Mouse (Mus musculus) forebrain, embryonic 15.5 days (tissue): ENCODE results near the gene Kcnc4. TPM values are rescaled to one million over a fixed set of nuclear protein-coding genes. Genes with fewer than 3 reads are reported as not detected.

Experiments used
- ATAC-seq: fragments of 200-750 bp; cut with Nextera tagmentation; replicated peaks from 2 replicates; pipeline ENCODE4 v1.8.0; 2017; ENCODE audit warnings: mild to moderate bottlenecking, moderate TSS enrichment, moderate library complexity
- H3K27ac ChIP-seq: fragments of 300-500 bp; sonication (generic); replicated peaks from 2 replicates; pipeline ENCODE4 v1.5.1; 2015; ENCODE audit warnings: mild to moderate bottlenecking, inconsistent platforms
- H3K27me3 ChIP-seq: fragments of 300-500 bp; sonication (generic); 2 replicates; pipeline ENCODE4 v1.6.1; 2015; ENCODE audit warnings: inconsistent platforms
- H3K36me3 ChIP-seq: fragments of 300-500 bp; sonication (generic); 2 replicates; pipeline ENCODE4 v1.6.1; 2015; ENCODE audit warnings: mild to moderate bottlenecking, inconsistent platforms
- H3K4me1 ChIP-seq: fragments of 300-500 bp; sonication (generic); 2 replicates; pipeline ENCODE4 v1.6.1; 2015; ENCODE audit warnings: inconsistent platforms
- H3K4me2 ChIP-seq: fragments of 300-500 bp; sonication (generic); replicated peaks from 2 replicates; pipeline ENCODE4 v1.6.1; 2015; ENCODE audit warnings: mild to moderate bottlenecking, inconsistent platforms
- H3K4me3 ChIP-seq: fragments of 300-500 bp; sonication (generic); 2 replicates; pipeline ENCODE4 v1.5.1; 2015; ENCODE audit warnings: mild to moderate bottlenecking, inconsistent platforms
- H3K9ac ChIP-seq: fragments of 300-500 bp; sonication (generic); replicated peaks from 2 replicates; pipeline ENCODE4 v1.6.1; 2015; ENCODE audit warnings: mild to moderate bottlenecking, inconsistent platforms
- H3K9me3 ChIP-seq: fragments of 300-500 bp; sonication (generic); 2 replicates; pipeline ENCODE4 v1.6.1; 2016; ENCODE audit warnings: inconsistent platforms
- WGBS: fragments of 180-500 bp; shearing (Covaris S2); methylation state at CpG from one replicate; pipeline ENCODE4 v1.1.7; 2015; ENCODE audit warnings: mixed read lengths; 5-methylcytosine and 5-hydroxymethylcytosine counted together
- polyA plus RNA-seq: library from polyadenylated mRNA; unstranded; fragments of >200 nt; fragmentation: Nextera tagmentation; extraction: Ambion mirVana; gene quantifications from 2 replicates; pipeline ENCODE4 v1.2.1, GENCODE M21; 2015

Gene Kcnc4
- polyA plus RNA-seq, 1 experiment from 2014 or later, result 1.8 TPM

DNA sequence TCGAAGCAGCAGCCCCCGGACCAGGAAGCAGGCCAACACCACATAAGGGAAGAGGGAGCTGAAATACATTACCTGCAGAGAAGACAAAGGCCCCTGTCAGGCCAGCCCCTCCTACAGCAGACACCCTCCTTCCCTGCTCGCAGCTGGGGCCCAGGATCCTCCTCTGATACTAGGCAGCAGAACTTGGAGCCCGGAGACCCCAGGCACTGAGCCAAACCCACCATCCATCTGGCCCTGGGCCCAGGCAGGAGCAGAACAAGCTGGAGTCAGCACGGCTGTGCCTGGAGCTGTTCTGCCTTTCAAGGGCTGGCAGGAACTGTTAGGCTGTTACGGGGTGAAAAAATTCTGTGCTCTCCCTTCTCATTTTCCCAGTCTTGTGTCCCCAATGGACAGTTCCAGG lies 32.1 kb upstream of the Kcnc4 start:
- H3K9ac ChIP-seq, result no peak overlapping the region

DNA sequence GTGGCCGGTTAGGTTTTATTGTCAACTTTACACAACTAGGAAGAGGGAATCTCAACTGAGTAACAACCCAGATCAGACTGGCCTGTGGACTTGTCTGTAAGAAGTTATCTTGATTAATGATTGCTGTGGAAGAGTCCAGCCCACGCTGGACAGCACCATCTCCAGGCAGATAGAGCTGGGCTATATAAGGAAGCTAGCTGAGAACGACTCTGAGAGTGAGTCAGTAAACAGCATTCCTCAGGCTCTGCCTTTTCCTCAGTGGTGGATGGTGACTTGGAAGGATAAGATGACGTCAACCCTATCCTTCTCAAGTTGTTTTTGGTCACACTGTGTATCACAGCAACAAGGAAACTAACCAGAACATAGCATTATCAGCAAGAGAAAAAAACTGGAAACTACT lies 29.3 kb upstream of the Kcnc4 start:
- no peak for ATAC-seq
- H3K9ac ChIP-seq, result no peak overlapping the region
- WGBS, result 76% methylated on average over 4 of the region's 4 CpGs
- H3K4me3 ChIP-seq, result no peak overlapping the region
- H3K4me2 ChIP-seq, result no peak overlapping the region
- no peaks in the 10 kb centered on the region for H3K36me3 ChIP-seq
- H3K27me3 ChIP-seq, result no peaks in the 10 kb centered on the region
- no peak overlapping the region for H3K27ac ChIP-seq
- no peaks in the 10 kb centered on the region for H3K9me3 ChIP-seq
- H3K4me1 ChIP-seq, result peaks cover 27% of the 10 kb centered on the region

More for the DNA sequence above, 32.1 kb upstream of the Kcnc4 start:
- Histone ChIP-seq H3K27me3 (no peaks in the 10 kb centered on the region), H3K4me1 (peaks cover 39% of the 10 kb centered on the region), H3K27ac (peak overlapping the region; percentile 92), H3K9me3 (no peaks in the 10 kb centered on the region), H3K36me3 (no peaks in the 10 kb centered on the region), H3K4me3 (no peak overlapping the region), H3K4me2 (no peak overlapping the region)
- WGBS, result 24% methylated on average over 6 of the region's 6 CpGs
- peak; percentile 91 for ATAC-seq

DNA sequence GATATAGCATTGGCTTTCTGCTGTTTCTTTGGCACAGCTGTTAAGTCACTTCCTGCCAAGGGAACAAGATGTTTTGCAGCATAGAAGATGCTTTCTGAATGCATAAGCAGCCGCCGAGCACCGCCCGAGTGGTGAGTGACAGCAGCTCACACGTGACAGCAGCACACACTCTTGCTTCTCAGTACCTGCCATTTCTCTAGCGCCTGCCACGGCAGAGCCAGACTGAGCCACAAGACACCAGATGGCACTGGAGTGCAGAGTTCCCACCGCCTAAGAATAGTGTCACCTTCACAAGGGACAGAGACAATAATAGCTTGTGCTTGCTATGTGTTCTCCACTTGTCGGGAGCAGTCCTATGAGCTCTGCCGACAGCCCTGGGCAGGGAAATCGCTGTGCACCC lies 23.9 kb upstream of the Kcnc4 start:
- H3K4me2 ChIP-seq, result no peak overlapping the region
- peak overlapping the region; percentile 31 for H3K27ac ChIP-seq
- no peak overlapping the region for H3K9ac ChIP-seq
- H3K27me3 ChIP-seq, result no peaks in the 10 kb centered on the region
- ATAC-seq, result peak; percentile 99
- no peak overlapping the region for H3K4me3 ChIP-seq
- peaks cover 14% of the 10 kb centered on the region for H3K4me1 ChIP-seq
- H3K36me3 ChIP-seq, result no peaks in the 10 kb centered on the region
- 20% methylated on average over 11 of the region's 11 CpGs for WGBS
- H3K9me3 ChIP-seq, result no peaks in the 10 kb centered on the region

DNA sequence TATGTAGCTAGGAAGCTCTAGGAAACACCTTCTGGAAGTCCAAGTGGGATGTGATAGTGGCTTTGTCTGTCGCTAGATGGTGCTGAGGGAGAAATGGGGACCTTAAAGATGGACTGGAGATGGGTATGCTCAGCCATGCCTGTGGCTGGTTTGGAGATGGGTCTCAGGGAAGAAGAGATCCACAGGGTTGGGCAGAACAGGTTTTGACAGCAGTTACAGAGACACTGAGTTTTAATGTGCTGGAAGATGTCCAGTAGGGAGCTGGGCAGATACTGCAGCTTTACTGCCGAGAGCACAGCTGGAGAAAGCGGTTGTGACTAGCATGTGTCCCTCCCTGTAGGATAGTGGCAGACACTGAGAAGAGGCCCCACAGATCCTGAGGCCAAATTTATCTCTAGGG lies 21.3 kb upstream of the Kcnc4 start:
- Histone ChIP-seq H3K27ac (0 out of 2 replicates have a peak overlapping the region, but pooled peaks have one; percentile 39), H3K4me1 (peaks cover 14% of the 10 kb centered on the region), H3K9ac (no peak overlapping the region), H3K4me2 (no peak overlapping the region), H3K4me3 (no peak overlapping the region), H3K27me3 (no peaks in the 10 kb centered on the region), H3K36me3 (no peaks in the 10 kb centered on the region), H3K9me3 (no peaks in the 10 kb centered on the region)
- 71% methylated on average over 3 of the region's 3 CpGs for WGBS
- ATAC-seq, result no peak

DNA sequence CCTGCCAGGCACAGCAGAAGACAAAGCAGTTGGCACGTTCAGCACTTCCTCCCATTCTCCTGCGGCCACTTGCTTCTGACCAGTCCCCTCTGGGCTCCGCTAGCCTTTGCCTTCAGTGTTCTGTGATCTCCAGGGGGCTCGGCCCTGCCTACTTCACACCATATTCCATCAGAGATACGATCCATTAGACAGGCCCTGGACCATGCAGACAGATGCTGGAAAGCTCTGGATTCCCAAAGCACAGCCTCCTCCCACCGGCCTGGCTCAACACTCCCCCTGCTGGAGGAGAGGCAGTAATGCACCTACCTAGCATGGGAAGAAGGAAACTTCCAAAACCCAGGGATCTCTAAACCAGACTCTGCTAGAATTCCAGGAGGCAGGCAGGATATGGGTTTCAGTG lies 12.8 kb upstream of the Kcnc4 start:
- no peaks in the 10 kb centered on the region for H3K9me3 ChIP-seq
- no peak overlapping the region for H3K4me3 ChIP-seq
- 0 out of 2 replicates have a peak, but pooled peaks cover 2% of the 10 kb centered on the region for H3K4me1 ChIP-seq
- ATAC-seq, result peak; percentile 65
- H3K27ac ChIP-seq, result no peak overlapping the region
- H3K9ac ChIP-seq, result no peak overlapping the region
- H3K27me3 ChIP-seq, result no peaks in the 10 kb centered on the region
- no peak overlapping the region for H3K4me2 ChIP-seq
- 40% methylated on average over 6 of the region's 6 CpGs for WGBS
- no peaks in the 10 kb centered on the region for H3K36me3 ChIP-seq

DNA sequence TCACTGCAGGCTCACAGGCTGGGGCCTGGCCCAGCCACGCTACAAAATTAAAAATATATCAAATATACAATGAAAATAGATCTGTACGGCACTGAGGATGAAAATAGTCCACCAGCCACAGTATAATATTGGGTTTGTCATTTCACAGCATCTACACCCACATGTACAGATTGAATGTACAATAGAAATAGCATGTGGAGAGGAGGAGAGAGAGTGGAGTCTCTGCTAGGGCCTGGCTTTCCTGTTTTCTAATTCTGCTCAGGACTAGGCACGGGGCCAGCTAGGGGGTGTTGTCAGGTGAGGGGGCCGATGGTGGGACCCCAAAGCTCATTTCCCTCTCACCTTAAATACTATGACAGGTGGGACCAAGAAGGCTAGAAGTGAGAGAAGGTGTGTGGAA lies 9.7 kb upstream of the Kcnc4 start:
- Histone ChIP-seq H3K4me3 (no peak overlapping the region), H3K4me1 (0 out of 2 replicates have a peak, but pooled peaks cover 2% of the 10 kb centered on the region), H3K9ac (no peak overlapping the region), H3K9me3 (no peaks in the 10 kb centered on the region), H3K4me2 (no peak overlapping the region), H3K27me3 (0 out of 2 replicates have a peak, but pooled peaks cover 3% of the 10 kb centered on the region), H3K27ac (no peak overlapping the region), H3K36me3 (no peaks in the 10 kb centered on the region)
- 81% methylated on average over 4 of the region's 4 CpGs for WGBS
- no peak for ATAC-seq

DNA sequence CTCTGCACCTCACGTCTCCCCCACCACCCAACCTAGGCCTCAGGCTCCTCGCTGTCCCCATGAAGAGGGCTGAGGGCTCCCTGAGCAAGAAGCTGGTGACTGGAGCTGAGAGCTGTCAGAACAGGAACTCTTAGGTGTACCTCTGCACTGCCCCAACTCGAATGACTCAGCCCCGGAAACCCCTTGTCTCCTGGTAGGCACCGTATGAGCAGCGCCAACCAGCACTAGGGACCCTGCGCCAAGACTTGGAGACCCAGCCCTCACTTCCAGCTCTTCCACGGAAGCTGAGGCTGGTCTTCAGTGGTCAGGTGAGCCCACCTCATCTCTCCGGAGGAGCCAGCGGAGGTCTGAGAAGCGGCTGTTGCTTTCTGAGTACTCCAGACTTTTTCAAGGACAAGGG lies 8.8 kb upstream of the Kcnc4 start:
- Histone ChIP-seq H3K4me1 (0 out of 2 replicates have a peak, but pooled peaks cover 2% of the 10 kb centered on the region), H3K9ac (no peak overlapping the region), H3K9me3 (no peaks in the 10 kb centered on the region), H3K27me3 (peaks cover 5% of the 10 kb centered on the region; the same call in 1 of the 2 replicates), H3K36me3 (no peaks in the 10 kb centered on the region), H3K27ac (no peak overlapping the region), H3K4me2 (no peak overlapping the region), H3K4me3 (no peak overlapping the region)
- 91% methylated on average over 11 of the region's 11 CpGs for WGBS
- no peak for ATAC-seq

DNA sequence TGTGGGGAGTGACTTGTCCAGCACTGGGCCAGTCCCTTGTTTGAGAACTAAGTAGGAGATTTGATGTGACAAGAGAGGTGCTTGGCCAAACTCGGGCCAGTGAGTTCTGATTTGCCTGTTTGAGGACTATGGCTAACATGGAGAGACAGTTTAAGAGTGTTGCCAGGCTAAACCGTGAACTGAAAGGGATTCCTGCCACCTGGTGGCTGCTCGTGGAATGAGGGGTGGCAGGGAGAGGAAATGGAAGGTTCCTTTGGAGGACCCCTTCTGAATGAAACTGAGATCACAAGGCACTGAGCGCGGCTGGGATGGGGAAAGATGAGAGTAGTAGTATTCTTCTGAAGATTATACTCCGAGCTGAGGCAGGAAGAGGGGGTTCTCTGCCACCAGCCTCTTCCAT lies 7.2 kb upstream of the Kcnc4 start:
- Histone ChIP-seq H3K4me1 (no peaks in the 10 kb centered on the region), H3K4me2 (no peak overlapping the region), H3K4me3 (no peak overlapping the region), H3K27me3 (peaks cover 17% of the 10 kb centered on the region), H3K9me3 (no peaks in the 10 kb centered on the region), H3K27ac (no peak overlapping the region), H3K9ac (no peak overlapping the region), H3K36me3 (no peaks in the 10 kb centered on the region)
- WGBS, result 5% methylated on average over 6 of the region's 6 CpGs
- ATAC-seq, result peak; percentile 38

DNA sequence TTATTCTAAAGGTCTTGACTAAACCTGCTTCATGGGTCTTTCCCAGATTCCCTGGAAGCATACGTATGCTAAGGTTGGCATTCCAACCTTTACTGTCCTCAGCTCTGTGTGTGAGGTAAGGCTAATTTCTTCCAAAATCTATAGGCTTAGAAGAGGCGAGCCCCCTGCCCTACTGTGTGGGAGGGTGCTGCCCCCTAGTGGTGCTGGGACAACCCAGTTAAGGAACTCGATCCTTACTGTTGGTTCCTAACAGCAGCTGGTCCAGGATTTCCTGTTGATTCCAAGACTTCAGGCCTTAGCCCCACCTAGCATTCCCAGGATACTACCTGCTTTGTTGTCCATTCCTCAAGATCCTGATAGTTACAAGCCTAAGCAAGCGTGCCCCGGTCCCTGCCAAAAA lies 2.8 kb upstream of the Kcnc4 start:
- H3K36me3 ChIP-seq, result no peaks in the 10 kb centered on the region
- H3K4me1 ChIP-seq, result peaks cover 29% of the 10 kb centered on the region
- H3K27ac ChIP-seq, result no peak overlapping the region
- 18% methylated on average over 5 of the region's 5 CpGs for WGBS
- no peak for ATAC-seq
- no peak overlapping the region for H3K9ac ChIP-seq
- H3K4me2 ChIP-seq, result no peak overlapping the region
- H3K27me3 ChIP-seq, result peaks cover 60% of the 10 kb centered on the region
- no peak overlapping the region for H3K4me3 ChIP-seq
- H3K9me3 ChIP-seq, result no peaks in the 10 kb centered on the region

DNA sequence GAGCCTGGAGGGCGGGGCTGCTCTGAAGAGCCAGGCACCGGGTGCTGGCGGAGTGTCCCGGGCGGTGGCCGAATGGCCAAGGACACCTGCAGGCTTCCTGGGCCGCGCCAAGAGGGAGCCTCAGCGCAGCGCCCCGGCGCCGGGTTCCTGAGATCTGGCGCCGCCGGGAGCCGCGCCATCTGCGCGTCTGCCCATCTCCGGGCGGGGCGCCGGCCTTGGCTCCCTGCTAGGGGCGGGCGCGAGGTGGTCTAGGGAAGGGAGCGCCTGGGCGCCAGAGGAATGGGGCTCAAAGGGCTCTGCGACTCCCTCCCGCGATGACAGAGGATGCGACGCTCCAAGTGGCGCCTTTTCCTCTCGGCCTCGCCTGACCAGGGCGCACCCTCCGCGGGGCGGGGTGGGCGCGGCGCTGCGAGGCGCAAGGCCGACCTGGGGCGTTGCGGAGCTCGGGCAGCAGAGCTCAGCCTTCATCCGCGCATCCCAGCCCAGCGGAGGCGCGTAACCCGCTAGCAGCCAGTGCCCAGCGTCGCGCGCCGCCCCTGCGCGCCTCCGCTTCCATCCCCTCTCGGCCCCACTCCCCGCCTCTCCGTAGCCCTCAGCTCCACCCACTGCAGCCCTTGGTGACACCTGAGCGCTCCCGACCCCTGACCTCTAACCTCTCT lies 550 bp upstream of the Kcnc4 start:
- Histone ChIP-seq H3K9ac (peak overlapping the region; percentile 60), H3K27ac (no peak overlapping the region), H3K36me3 (no peaks in the 10 kb centered on the region), H3K4me1 (peaks cover 29% of the 10 kb centered on the region), H3K4me2 (peak overlapping the region; percentile 99), H3K4me3 (peak overlapping the region; percentile 61), H3K27me3 (peaks cover 76% of the 10 kb centered on the region), H3K9me3 (no peaks in the 10 kb centered on the region)
- peak; percentile 64 for ATAC-seq
- under 1% methylated on average over 60 of the region's 69 CpGs for WGBS

DNA sequence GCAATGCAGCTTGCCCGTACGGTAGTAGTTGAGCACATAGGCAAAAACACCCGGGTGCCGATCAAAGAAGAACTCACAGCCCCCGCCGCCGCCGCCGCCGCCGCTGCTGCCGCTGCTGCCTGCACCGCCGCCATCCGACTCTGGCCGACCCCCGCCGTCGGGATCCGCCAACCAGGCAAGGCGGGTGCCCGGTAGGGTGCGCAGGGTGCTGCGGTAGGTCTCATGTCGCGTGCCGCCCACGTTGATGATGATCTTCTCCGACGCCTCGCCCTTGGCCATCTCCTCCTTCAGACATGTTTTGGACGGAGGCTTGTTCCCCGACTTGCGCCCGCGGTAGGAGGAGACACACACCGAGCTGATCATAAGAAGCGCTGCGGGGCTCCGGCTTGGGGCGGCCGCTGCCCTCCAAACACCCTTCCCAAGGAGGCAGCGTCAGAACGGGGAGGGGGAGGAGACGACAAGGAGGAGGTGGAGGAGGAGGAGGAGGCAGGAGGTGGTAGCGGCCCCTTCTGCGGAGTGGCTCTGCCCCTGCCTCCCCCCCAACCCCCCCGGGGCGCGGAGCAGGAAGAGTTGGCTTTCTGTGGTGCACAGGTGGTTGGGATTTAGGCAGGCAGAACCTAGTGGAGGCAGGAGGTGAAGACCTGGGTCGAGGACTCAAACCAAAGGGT lies 690 bp downstream of the Kcnc4 start:
- 0% methylated on average over 51 of the region's 51 CpGs for WGBS
- H3K27ac ChIP-seq, result no peak overlapping the region
- peak overlapping the region; percentile 99 for H3K4me2 ChIP-seq
- H3K27me3 ChIP-seq, result peaks cover 76% of the 10 kb centered on the region
- peaks cover 29% of the 10 kb centered on the region for H3K4me1 ChIP-seq
- H3K4me3 ChIP-seq, result peak overlapping the region; percentile 61
- H3K36me3 ChIP-seq, result no peaks in the 10 kb centered on the region
- 0 out of 2 replicates have a peak, but pooled peaks have one; percentile 7 for ATAC-seq
- no peaks in the 10 kb centered on the region for H3K9me3 ChIP-seq
- H3K9ac ChIP-seq, result peak overlapping the region; percentile 60

DNA sequence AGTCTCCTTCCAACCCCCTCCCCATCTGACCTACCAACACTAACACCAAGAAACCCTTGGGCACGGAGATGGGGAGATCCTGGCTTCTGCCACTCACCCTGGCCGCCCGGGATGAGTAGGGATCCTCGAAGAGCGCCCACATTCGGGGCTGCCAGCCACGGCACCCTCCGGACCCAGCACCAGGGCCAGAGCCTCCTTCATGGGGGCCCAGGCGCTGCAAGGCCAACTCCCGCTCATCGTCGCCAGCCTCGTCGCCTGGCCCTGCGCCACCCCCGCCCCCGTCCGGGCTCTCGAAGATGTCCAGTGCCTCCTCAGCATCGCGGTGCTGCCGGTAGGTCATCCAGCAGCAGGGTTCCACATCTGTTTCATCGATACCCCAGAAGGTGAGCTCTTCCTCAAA lies 1.2 kb downstream of the Kcnc4 start:
- WGBS, result 2% methylated on average over 23 of the region's 23 CpGs
- no peaks in the 10 kb centered on the region for H3K36me3 ChIP-seq
- peaks cover 73% of the 10 kb centered on the region for H3K27me3 ChIP-seq
- H3K4me2 ChIP-seq, result peak overlapping the region; percentile 99
- ATAC-seq, result no peak
- H3K27ac ChIP-seq, result no peak overlapping the region
- no peaks in the 10 kb centered on the region for H3K9me3 ChIP-seq
- H3K4me3 ChIP-seq, result peak overlapping the region; percentile 61
- peaks cover 29% of the 10 kb centered on the region for H3K4me1 ChIP-seq
- peak overlapping the region; percentile 60 for H3K9ac ChIP-seq
